Mouse (Mus musculus) frontal cortex, postnatal 36 days (tissue): ENCODE data around the gene Appl2.

Experiments used
- DNase-seq, 2 experiments: peaks; one replicate each; pipeline ENCODE4 v3.0.0; 2022; ENCODE audit warnings: low spot score in 2 of 2

Appl2 gene

DNA sequence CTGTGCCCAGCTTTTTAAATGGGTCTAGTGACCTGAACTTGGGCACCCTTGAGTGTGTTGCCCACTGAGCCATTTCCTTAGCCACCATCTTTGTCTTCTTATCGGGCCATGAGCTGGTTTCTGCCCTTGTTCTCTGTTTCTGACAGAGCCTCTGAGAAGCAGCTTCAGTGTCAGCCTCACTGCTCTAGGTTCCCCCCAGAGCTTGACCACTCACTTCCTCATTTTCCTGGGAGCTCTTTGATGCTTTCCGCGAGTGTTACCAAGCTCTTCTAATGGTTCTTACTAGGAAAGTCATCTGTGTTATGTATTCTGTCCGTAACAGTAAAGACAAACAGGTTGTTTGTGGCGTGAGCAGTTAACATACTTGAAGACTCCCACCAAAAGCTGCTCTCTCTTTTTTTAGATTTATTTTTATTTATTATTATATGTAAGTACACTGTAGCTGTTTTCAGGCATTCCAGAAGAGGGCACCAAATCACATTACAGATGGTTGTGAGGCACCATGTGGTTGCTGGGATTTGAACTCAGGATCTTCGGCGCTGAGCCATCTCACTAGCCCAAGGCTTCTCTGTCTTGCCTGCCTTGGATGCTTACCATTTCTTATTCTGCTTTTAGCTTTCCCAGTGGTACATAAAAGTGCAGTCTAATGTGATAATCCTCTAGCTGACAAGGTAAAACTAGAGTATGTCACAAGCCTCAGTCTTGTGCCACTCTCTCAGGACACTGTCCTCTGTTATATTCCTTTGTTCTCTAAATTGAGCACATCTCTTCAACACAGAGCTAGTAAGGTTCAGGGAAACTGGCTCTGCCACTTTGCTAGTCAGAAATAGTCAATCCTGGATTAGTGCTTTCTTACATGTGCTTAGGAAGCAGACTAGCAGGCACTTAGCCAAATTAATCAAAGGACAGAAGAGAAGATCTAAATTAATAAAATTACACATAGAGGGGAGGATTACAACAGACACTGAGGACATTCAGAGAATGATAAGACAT is 82.8 kb downstream of the Appl2 start:
- no peak for DNase-seq

DNA sequence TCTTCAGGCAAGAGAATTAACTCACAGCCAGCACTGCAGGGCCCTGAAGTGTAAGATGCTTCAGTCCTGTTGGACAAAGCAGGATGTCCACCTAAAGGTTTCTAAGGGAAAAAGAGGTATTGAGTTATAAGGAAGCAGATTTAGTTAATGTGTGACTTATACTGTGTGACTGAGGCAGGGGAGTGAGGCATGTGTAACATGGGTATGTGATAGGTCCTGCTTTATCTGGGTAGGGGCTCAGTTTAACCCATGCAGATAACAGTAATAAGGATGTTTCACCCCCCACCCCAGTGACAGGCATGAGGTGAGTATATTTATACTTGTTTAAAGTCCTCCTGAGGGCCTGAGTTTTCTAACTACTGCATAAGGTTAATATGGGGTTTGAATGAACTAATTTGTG is 85.5 kb downstream of the Appl2 start:
- no peak for DNase-seq
